Mouse (Mus musculus): ENCODE measurements at regions not wholly inside any gene's neighbourhood (a gene's known extent, or its start where the extent isn't known, plus 50 kb on each side); places are given as distances from the start of the nearest gene placed in this dataset.

DNA sequence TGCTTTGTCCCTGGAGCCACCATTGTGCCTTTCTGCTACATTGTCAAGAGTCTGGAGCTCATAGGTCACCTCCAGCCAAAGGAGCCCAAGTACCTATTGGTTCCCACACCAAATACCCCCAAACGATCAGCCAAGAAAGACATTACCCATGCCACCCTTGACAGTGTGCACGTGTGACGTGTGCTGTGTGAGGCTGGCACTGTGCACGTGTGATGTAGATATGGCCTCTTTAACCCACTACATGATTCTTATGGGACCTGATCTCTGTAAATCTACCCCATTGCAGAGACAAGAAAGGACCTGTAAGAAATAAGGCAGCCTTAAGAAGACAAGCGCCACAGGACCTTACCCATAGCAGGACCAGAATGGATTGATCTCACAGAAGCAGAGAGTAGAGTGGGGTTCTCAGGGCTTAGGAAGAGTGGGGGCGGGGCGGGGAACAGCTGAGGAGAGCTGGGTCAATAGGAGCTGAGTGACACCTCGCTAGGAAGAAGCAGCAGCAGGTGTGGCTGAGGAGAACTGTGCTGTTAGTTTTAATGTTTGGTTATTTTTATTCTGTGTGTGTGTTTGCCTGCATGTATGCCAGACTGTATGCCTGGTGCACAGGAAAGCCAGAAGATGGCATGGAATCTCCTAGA is 331.5 kb upstream of the 3110018I06Rik start:
- no peak overlapping the region for H3K27ac ChIP-seq (ENCODE audit: control insufficient read depth, low read depth, low read length)
- H3K4me3 ChIP-seq (ENCODE audit: control insufficient read depth in 1 of 2, insufficient read depth in 1 of 2, low read depth in 2 of 2, low read length in 2 of 2): no peak overlapping the region
- no peaks in the 10 kb centered on the region for H3K27me3 ChIP-seq (ENCODE audit: control insufficient read depth in 1 of 2, insufficient read depth in 2 of 2, low read length in 2 of 2)
- no peak for DNase-seq (ENCODE audit: low read depth, low spot score)
- TF ChIP-seq MXI1 (IDR thresholded peaks at IDR 0.05; ENCODE audit: low read depth, low read length) (no peak), GATA1 (IDR thresholded peaks at IDR 0.05; ENCODE audit: low read depth, low read length) (no peak), TCF12 (IDR thresholded peaks at IDR 0.05; ENCODE audit: low read depth, low read length) (no peak), SIN3A (IDR thresholded peaks at IDR 0.05; ENCODE audit: low read length) (no peak), ZKSCAN1 (IDR thresholded peaks at IDR 0.05; ENCODE audit: low read depth, low read length) (no peak), CHD1 (IDR thresholded peaks at IDR 0.05; ENCODE audit: low read depth, low read length) (no peak), MAX (IDR thresholded peaks at IDR 0.05; ENCODE audit: low read length) (no peak), KAT2A (conservative IDR thresholded peaks at IDR 0.05; ENCODE audit: low read depth, low read length) (no peak), UBTF (IDR thresholded peaks at IDR 0.05; ENCODE audit: borderline replicate concordance, insufficient read depth, low read depth, low read length) (no peak), GABPA (IDR thresholded peaks at IDR 0.05; ENCODE audit: low read depth, low read length) (no peak), HCFC1 (IDR thresholded peaks at IDR 0.05; ENCODE audit: low read depth, low read length) (no peak), BHLHE40 (IDR thresholded peaks at IDR 0.05; ENCODE audit: borderline replicate concordance, low read depth, low read length) (no peak), ZNF384 (IDR thresholded peaks at IDR 0.05; ENCODE audit: low read depth, low read length) (no peak), MEF2A (IDR thresholded peaks at IDR 0.05; ENCODE audit: extremely low read depth, insufficient replicate concordance, low read depth, low read length, poor library complexity, severe bottlenecking) (no peak), RCOR1 (IDR thresholded peaks at IDR 0.05; ENCODE audit: low read depth, low read length) (no peak), RAD21 (IDR thresholded peaks at IDR 0.05; ENCODE audit: low read depth, low read length) (no peak), ETS1 (IDR thresholded peaks at IDR 0.05; ENCODE audit: low read depth, low read length) (no peak), POLR2AphosphoS2 (IDR thresholded peaks at IDR 0.05; ENCODE audit: low read length) (no peak), NRF1 (IDR thresholded peaks at IDR 0.05; ENCODE audit: insufficient read depth, low read depth, low read length, poor library complexity, severe bottlenecking) (no peak), E2F4 (IDR thresholded peaks at IDR 0.05; ENCODE audit: borderline replicate concordance, low read depth, low read length) (no peak)
- H3K36me3 ChIP-seq (ENCODE audit: control insufficient read depth in 1 of 2, insufficient read depth in 2 of 2, low read length in 2 of 2): no peaks in the 10 kb centered on the region
- H3K4me1 ChIP-seq (ENCODE audit: control insufficient read depth in 1 of 2, insufficient read depth in 2 of 2, low read length in 2 of 2): no peaks in the 10 kb centered on the region
- H3K9ac ChIP-seq (ENCODE audit: control insufficient read depth, low read depth, low read length, poor library complexity, severe bottlenecking): no peak overlapping the region
- H3K9me3 ChIP-seq (replicated peaks; ENCODE audit: insufficient read depth, low read length): no peaks in the 10 kb centered on the region
- no peaks in the 10 kb centered on the region for H3K79me2 ChIP-seq (ENCODE audit: control insufficient read depth, insufficient read depth, low read length, poor library complexity)

DNA sequence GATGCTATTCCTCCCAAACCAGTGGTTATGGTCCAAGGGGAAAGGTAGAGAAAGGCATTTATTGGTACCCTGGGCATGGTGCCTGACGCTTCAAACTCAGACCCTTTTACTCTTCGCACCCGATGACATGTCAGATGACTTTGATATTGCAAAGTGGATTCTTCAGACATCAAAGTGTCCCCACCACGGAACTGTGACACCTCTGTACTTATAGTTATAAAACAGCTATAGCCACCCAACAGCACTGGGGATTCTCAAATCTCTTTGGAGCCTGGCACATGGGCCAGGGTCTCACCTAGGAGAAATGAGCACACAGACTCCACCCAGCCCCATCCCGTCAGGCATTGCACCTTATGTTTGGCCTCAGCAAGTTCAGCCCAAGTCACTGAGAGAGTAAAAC is 329.3 kb upstream of the 3110018I06Rik start:
- H3K27ac ChIP-seq (ENCODE audit: control insufficient read depth, low read depth, low read length): no peak overlapping the region
- TF ChIP-seq HCFC1 (IDR thresholded peaks at IDR 0.05; ENCODE audit: low read depth, low read length) (no peak), POLR2AphosphoS5 (IDR thresholded peaks at IDR 0.05; ENCODE audit: borderline replicate concordance, low read depth, low read length) (no peak), ZMIZ1 (IDR thresholded peaks at IDR 0.05; ENCODE audit: low read depth, low read length) (no peak), MAZ (IDR thresholded peaks at IDR 0.05; ENCODE audit: low read depth, low read length) (no peak), ETS1 (IDR thresholded peaks at IDR 0.05; ENCODE audit: low read depth, low read length) (no peak), CHD2 (IDR thresholded peaks at IDR 0.05; ENCODE audit: low read length) (no peak), USF1 (IDR thresholded peaks at IDR 0.05; ENCODE audit: low read depth, low read length) (no peak)
- H3K79me2 ChIP-seq (ENCODE audit: control insufficient read depth, insufficient read depth, low read length, poor library complexity): no peaks in the 10 kb centered on the region
- no peak overlapping the region for H3K4me3 ChIP-seq (ENCODE audit: control insufficient read depth in 1 of 2, insufficient read depth in 1 of 2, low read depth in 2 of 2, low read length in 2 of 2)
- H3K9ac ChIP-seq (ENCODE audit: control insufficient read depth, low read depth, low read length, poor library complexity, severe bottlenecking): no peak overlapping the region
- H3K36me3 ChIP-seq (ENCODE audit: control insufficient read depth in 1 of 2, insufficient read depth in 2 of 2, low read length in 2 of 2): no peaks in the 10 kb centered on the region
- no peaks in the 10 kb centered on the region for H3K4me1 ChIP-seq (ENCODE audit: control insufficient read depth in 1 of 2, insufficient read depth in 2 of 2, low read length in 2 of 2)
- DNase-seq (ENCODE audit: low read depth, low spot score): no peak
- no peaks in the 10 kb centered on the region for H3K9me3 ChIP-seq (replicated peaks; ENCODE audit: insufficient read depth, low read length)
- no peaks in the 10 kb centered on the region for H3K27me3 ChIP-seq (ENCODE audit: control insufficient read depth in 1 of 2, insufficient read depth in 2 of 2, low read length in 2 of 2)
